Mouse (Mus musculus) bone marrow, adult 2 months (tissue): ENCODE results near the gene Lepr.

ENCODE experiments used
- CTCF ChIP-seq: fragments of 200-500 bp; IDR thresholded peaks from 2 replicates; pipeline ENCODE4 v1.5.1; 2011; ENCODE audit warnings: low read length, control low read depth; ENCODE audit not compliant: control insufficient read depth, insufficient read depth
- POLR2A ChIP-seq: fragments of 200-500 bp; IDR thresholded peaks from 2 replicates; pipeline ENCODE4 v1.6.1; 2011; ENCODE audit warnings: low read depth, mild to moderate bottlenecking, control low read depth, low read length, borderline replicate concordance; ENCODE audit not compliant: control insufficient read depth

- no peak for TF ChIP-seq POLR2A
- no peak for TF ChIP-seq CTCF
Observed at GRCm38 (mm10) chr4:101686227-101686810, 30.9 kb upstream of the Lepr start.
